Mouse (Mus musculus): ENCODE data around the gene Tex30.
A peak's percentile ranks its signal among the peaks of the same experiment; 100 is the strongest.
"Not testable (repeated sequence)": the region's sequence is repeated elsewhere in the genome, so short reads cannot be mapped to it uniquely, and the experiment has no call there.

Gene Tex30

GRCm38 (mm10) chr1:44102259-44102717, at the start of gene Tex30:
Gene Tex30, minus strand, starts transcription at chr1:44102441.
- DNase-seq = peak; percentile 89 to 93

- DNase-seq = no peak
Observed at GRCm38 (mm10) chr1:44148706-44149105, 46.5 kb upstream of the Tex30 start.

GRCm38 (mm10) chr1:44147563-44148381, 45.5 kb upstream of the Tex30 start, which contains the start of gene Ercc5:
Gene Ercc5, plus strand, starts transcription at chr1:44147744.
- DNase-seq = peak; percentile 78 to 81

- no peak for DNase-seq
Observed at GRCm38 (mm10) chr1:44142747-44143146, 40.5 kb upstream of the Tex30 start.

- no peak for DNase-seq
Observed at GRCm38 (mm10) chr1:44140232-44140631, 38.0 kb upstream of the Tex30 start.

- no peak for DNase-seq
Observed at GRCm38 (mm10) chr1:44129929-44130581, 27.8 kb upstream of the Tex30 start.

GRCm38 (mm10) chr1:44125590-44125989, 23.3 kb upstream of the Tex30 start:
- DNase-seq = no peak

- no peak for DNase-seq
Observed at GRCm38 (mm10) chr1:44122256-44122655, 20.0 kb upstream of the Tex30 start.

- no peak for DNase-seq
Observed at GRCm38 (mm10) chr1:44120074-44120406, 17.8 kb upstream of the Tex30 start.

GRCm38 (mm10) chr1:44119201-44120073, 17.2 kb upstream of the Tex30 start:
- DNase-seq = peak; percentile 74 to 79

- DNase-seq = peak; percentile 86 to 87
Observed at GRCm38 (mm10) chr1:44118239-44119054, 16.2 kb upstream of the Tex30 start, which contains the start of the genes Kdelc1 and Bivm. Gene Kdelc1, minus strand, starts transcription at chr1:44118808. Gene Bivm, plus strand, starts transcription at chr1:44118957.

- no peak for DNase-seq
Observed at GRCm38 (mm10) chr1:44117571-44117970, 15.3 kb upstream of the Tex30 start.

GRCm38 (mm10) chr1:44102939-44103338, 698 bp upstream of the Tex30 start:
- no peak for DNase-seq

GRCm38 (mm10) chr1:44101448-44102225, 604 bp downstream of the Tex30 start:
- DNase-seq = peak; percentile 5 to 20

- peak in 1 of 2 experiments; percentile 21 for DNase-seq
Observed at GRCm38 (mm10) chr1:44064625-44065024, 37.6 kb downstream of the Tex30 start.

- no peak for DNase-seq
Observed at GRCm38 (mm10) chr1:44063439-44063838, 38.8 kb downstream of the Tex30 start.

- no peak for DNase-seq
Observed at GRCm38 (mm10) chr1:44061836-44062235, 40.4 kb downstream of the Tex30 start, which contains the start of gene Gm8251. Gene Gm8251, minus strand, starts transcription at chr1:44061936.

- DNase-seq = no peak
Observed at GRCm38 (mm10) chr1:44057805-44058204, 44.4 kb downstream of the Tex30 start.

- DNase-seq = no peak
Observed at GRCm38 (mm10) chr1:44046556-44046955, 55.7 kb downstream of the Tex30 start.

GRCm38 (mm10) chr1:44045689-44046088, 56.6 kb downstream of the Tex30 start:
- DNase-seq = not testable (repeated sequence)

GRCm38 (mm10) chr1:44042555-44042915, 59.7 kb downstream of the Tex30 start:
- no peak for DNase-seq
